Mouse (Mus musculus): ENCODE measurements around the gene Myh13.

The Myh13 gene

DNA sequence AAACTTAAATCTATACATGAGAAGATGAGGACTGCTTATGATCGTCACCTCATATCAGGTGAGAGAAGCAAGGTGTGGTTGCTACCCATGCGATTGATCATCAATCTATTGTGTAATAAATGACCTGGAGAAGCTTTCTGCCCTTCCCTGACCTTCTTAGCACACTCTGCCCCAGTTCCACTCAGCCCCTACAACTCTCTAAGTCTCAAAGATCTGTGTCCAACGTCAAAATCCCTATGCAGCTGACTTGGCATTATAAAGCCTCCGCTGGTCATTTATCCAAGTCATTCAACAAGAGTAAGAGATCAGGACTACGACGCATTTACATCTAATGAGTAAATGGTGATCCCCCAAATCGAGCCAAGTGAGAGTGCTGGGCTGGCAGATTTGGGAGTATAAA is at the start of gene Myh13:
Gene Myh13 (plus strand): TSS at position 301 of the 400 bp plus-strand sequence.
- no peak for DNase-seq (ENCODE audit: low spot score in 2 of 2)

DNA sequence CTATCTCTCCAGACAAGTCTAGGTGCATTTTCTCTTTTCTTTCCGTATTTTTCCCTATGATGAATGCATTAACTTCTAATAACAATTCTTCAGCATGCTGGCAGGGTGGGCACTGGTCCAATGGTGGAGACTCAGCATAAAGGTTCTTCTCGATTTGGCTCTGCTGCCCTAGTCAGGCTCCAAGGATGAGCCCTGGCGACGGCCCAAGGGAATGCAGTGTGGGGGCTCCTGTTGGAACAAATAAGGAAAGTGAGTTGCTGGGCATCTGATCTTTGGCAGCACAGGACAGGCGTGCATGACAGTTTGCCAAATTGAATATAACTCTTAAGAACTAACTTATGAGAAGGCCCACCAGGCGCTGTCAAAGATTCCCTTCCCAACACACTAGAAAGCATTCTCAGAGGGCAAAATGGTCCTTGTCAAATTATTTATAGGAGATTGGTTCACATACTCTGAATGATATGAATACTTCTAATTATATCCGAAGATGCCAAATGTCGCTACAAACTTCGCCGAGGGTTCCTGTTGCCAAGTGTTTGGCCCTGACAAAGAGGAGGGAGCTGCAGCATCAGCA is 44.8 kb upstream of the Myh13 start, which contains the start of gene Myh8:
Gene Myh8 (plus strand): TSS at position 524 of the 574 bp plus-strand sequence.
- no peak for DNase-seq (ENCODE audit: low spot score in 2 of 2)

DNA sequence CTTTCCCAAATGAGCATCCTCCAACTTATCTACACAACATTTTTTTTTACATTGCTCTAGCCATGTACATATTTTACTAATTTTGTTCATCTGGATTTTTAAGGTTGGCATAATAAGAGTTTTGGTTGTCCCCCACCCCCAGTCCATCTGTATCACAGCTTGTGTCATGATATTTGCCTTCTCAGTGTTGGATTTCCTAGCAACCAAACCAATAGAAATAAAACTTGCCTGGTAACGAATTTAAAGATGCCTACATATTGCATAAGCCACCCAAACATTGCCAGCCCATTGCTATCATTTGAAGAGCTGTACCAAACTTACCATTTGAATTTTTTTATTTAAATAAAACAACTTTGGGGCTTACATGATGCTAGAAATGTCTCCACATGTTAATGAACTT is 28.0 kb upstream of the Myh13 start:
- DNase-seq (ENCODE audit: low spot score in 2 of 2): peak; percentile 6 to 45

DNA sequence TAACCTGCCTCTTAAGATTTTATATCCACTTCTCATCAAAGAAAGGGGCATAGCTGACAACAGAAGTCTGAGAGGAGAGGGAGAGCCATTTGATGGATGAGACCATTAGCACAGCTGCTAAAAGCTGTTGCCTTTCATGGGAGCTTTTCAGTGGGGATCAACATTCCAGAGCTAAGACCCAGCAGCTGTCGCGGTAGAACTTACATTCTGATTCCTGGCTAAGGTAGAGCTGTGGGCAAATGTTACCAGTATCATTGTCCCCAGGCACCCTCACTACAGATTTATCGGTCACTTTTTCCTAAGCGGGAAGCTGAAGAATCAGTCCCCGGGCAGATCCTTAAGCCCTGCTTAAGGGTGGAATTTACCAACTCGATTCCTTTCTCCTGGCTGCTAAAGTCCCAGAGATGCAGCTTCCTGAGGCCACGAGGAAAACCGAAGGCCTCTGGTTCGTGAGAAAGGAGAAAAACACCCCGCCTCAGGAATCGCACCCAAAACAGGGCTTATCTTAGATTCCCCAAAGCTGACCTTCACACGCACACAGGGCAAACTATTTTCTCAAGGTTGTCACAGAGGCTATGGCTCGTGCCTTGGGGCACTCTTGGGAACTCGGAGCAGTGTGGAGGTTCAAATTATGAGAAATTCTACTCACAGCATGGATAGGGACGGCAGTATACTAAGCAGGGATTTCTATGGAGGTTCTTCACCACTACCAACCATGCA is 7.6 kb upstream of the Myh13 start:
- DNase-seq (ENCODE audit: low spot score in 2 of 2): no peak

DNA sequence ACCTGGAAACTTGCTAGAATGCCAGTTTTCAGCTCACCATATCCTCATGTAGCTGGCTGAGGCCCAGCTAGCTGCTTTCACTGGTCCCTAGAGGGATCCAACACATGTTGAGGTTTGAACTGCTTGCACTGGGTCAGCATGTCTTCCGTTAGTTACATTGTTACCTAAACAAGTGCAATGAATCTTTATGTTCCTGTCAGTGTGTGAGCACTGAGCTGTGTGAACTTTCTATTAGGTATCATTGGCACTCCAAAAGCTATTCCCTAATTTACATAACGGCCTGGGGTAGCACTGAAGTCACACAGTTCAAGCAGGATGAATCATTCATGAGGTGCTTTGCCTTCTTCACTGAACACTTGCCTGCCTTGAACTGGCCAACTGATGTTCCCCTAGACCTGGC is 5.1 kb downstream of the Myh13 start:
- no peak for DNase-seq (ENCODE audit: low spot score in 2 of 2)

DNA sequence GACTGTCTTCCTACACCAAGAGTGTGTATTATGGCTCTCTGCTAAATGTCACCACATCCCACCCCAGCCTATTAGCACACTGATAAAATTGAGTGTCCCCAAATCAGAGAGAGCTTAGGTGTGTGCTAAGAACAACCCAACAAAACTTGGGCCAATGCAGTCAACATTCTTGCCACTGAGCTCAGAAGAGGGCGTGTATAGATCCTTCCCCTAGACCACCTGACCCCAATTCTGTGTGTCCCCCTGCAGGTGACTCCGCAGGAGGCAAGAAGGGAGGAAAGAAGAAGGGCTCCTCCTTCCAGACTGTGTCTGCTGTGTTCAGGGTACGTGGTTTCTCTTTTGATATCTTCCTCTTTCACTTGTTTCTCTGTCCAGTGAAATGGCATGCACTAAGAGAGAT is 23.1 kb downstream of the Myh13 start:
- DNase-seq (ENCODE audit: low spot score in 2 of 2): no peak

DNA sequence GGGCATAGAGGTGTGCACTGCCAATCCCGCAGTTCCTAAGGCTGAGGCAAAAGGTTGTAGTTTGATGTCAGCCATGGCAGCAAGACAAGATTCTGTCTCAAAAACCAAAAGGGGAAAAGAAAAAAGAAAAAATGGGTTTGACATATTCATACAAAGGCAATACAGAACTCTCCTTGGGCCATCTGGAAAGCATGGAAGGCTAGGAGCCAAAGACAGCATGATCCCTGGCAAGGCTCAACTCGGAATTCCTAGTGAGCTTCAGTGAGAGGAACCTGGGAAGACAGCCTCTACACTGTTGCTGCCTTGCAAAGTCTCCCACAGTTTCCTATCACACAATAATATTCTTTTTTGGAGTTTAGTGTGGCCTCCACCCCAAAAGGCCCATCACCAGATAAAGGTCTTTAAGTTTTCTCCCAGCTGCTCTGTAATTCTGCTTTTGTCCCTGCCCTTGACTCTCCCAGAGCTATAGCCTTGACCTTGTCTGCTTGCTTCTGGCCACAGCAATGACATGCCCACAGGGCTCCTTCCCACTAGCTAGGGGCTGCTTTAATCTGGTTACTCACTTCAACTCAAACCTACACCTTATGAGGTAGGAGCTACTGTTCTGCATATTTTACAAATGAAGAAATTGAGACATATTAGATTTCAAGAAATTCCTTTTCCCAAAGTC is 23.9 kb downstream of the Myh13 start:
- DNase-seq (ENCODE audit: low spot score in 2 of 2): no peak

DNA sequence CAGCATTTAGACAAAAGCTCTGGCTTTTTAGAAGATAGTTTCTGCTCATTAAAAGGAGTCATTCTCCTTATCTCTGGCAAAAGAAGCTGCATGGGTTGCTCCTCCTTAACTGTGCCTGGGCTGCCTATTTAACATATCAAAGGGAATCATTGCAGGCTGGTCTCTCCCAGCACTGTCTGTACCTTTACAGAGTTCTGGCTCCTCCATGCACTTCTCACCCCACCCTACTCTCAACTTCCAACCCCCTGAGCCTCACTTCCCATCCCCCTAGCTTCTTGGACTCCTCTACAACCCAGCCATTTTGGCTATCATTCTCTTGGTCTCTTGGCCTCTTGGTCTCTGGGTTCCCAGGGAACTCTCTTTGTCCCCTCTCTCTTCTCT is 24.4 kb downstream of the Myh13 start:
- DNase-seq (ENCODE audit: low spot score in 2 of 2): no peak

DNA sequence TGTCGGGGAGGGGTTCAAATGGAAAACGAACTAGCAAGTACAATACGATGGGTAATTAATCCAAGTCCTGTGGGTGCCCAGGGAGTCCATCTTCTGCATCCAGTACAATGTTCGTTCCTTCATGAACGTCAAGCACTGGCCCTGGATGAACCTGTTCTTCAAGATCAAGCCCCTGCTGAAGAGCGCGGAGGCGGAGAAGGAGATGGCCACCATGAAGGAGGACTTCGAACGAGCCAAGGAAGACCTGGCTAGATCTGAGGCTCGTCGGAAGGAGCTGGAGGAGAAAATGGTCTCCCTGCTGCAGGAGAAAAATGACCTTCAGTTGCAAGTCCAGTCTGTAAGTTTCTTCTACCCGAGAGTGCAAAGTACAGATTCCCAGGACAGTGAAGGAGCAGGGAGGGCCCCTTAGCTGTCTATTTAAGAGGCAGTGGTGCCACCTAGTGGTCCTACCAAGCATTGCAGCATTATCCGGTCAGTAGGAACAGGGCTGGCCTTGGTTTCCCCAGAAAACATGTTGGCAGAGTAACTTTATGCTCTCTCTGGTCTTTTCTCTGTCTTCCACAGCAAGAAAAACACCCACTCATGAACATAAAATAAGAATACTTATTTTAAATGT is 28.8 kb downstream of the Myh13 start:
- peak; percentile 81 to 89 for DNase-seq (ENCODE audit: low spot score in 2 of 2)

DNA sequence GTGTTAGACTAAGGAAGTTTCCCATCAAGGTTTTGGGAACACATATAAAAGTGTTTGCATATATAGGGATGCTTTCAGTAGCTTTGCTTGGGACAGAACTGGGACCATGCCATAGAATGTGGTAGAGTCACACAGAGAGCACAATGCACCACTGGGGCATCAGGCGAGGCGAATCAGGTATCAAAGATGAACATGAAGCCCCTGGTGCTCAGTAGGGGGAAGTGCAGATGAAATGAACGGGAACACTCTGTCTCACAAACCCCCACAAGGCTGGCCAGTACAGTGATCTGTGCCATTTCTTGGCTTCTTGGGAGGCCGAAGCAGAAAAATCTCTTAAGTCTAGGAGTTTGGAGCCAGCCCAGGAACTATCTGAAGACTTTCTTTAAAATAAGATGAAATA is 31.6 kb downstream of the Myh13 start:
- no peak for DNase-seq (ENCODE audit: low spot score in 2 of 2)

DNA sequence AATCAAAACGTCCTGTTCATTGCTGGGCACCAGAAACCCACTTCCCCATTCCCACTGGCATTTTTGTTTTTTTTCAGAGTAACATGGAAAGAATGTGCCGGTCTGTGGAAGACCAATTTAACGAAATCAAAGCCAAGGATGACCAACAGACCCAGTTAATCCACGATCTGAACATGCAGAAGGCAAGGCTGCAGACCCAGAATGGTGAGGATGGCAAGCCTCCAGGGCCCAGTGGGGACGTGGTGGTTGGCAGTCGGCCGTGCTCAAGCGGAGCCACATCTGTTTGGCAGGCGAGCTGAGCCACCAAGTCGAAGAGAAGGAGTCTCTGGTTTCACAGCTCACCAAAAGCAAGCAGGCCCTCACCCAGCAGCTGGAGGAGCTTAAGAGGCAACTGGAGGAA is 36.6 kb downstream of the Myh13 start:
- no peak for DNase-seq (ENCODE audit: low spot score in 2 of 2)

DNA sequence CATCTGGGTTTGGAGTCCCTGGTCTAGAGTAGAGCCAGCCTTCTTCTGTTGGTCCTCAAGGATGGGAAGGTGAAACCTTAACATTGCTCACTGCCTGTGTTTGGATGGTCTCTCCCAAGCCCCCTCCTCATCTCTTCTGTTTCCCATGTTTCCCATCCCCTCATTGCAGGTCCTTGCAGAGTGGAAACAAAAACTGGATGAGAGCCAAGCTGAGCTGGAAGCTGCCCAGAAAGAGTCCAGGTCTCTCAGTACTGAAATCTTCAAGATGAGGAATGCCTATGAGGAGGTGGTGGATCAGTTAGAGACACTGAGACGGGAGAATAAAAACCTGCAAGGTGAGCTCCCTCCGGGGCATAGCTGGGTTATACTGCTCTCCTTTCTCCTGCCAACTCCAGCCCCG is 40.8 kb downstream of the Myh13 start:
- no peak for DNase-seq (ENCODE audit: low spot score in 2 of 2)

DNA sequence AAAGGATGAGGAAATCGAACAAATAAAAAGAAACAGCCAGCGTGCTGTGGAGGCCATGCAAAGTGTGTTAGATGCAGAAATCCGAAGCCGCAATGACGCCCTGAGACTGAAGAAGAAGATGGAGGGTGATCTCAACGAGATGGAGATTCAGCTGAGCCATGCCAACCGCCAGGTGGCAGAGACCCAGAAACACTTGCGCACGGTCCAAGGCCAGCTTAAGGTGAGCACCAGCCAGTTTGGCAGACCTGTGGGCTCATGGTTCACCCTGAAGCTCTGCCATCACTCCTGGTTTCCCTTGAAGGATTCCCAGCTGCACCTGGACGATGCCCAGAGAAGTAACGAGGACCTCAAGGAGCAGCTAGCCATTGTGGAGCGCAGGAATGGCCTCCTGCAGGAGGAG is 43.1 kb downstream of the Myh13 start:
- DNase-seq (ENCODE audit: low spot score in 2 of 2): no peak

DNA sequence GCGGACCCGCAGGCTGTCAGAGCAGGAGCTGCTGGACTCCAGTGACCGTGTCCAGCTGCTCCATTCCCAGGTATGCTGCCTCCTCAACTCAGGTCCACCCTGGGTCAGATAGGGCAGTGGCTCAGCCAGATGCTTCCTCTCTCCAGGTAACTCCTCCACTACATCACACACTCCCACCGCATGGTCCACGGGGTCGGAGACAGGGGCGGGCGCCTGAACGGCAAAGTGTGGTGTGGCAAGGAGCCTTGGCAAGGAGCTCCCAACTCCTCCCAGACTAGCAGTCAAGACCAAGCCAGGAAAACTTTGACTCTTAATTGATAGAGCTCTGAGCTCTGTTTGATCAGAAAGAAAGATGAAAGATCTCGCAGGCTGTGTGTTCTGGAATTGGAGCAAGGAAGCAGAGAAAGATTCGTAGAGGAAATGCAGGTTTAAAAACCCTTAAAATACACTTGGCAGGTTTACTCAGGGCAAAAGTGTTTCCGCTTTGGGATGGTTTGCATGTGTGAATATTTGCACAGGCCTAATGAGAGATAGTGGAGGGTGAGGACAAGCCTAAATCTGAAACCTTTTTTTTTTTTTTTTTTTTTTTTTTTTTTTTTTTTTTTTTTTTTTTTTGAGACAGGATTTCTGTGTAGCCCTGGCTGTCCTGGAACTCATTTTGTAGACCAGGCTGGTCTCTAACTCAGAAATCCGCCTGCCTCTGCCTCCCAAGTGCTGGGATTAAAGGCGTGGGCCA is 43.7 kb downstream of the Myh13 start:
- DNase-seq (ENCODE audit: low spot score in 2 of 2): no peak

DNA sequence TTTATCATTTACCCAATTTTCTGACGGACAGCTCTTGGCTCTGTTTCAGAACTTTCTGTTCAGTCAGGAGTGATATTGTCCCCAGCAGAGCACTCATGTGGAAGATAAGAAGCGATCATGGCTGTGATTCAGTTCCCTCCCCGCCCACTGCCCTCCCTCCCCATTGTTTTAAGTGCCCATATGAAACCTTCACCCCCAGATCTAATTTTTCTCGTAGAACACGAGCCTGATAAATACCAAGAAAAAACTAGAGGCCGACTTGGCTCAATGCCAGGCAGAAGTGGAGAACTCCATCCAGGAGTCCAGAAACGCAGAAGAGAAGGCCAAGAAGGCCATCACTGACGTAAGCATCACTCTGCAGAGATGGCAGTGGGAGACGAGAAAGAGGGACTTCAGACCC is 45.5 kb downstream of the Myh13 start:
- DNase-seq (ENCODE audit: low spot score in 2 of 2): no peak

DNA sequence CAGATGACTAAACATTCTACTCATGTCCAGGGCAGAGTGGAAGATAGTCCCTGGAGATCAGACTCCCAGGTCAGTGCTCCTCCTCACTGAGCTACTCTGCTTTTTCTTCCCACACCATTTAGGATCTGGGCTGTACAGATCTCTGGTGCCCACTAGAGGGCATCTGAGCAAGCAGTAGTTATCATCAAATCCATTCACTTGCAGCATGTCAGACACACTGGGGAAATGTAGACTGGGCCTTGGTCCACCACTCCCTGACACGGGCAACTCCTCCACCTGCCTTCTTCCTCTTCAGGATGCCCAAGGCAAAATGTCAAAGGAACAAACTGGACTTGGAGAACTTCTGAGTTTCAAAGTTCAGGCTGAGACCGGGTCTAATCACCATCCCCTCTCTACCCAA is 51.9 kb downstream of the Myh13 start:
- DNase-seq (ENCODE audit: low spot score in 2 of 2): peak in 1 of 2 experiments; percentile 39

DNA sequence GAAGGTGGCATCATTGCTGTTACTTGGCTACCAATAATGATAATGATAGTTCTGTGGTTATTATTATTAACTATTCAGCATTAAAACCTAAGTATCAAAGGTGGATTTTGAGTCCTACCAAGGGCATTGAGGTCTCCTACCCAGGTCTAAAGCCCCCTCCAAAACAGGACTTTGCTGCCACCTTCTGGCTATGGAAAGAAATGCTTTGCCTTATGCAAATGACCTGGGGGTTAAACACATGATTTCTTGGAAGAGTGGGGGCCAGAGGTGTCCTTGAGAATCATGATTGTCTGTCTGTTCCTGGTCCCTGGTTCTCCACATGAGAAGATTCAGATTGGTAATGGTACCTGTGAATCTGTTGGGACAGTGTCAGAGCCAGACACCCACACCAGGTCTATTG is 54.9 kb downstream of the Myh13 start:
- DNase-seq (ENCODE audit: low spot score in 2 of 2): no peak

DNA sequence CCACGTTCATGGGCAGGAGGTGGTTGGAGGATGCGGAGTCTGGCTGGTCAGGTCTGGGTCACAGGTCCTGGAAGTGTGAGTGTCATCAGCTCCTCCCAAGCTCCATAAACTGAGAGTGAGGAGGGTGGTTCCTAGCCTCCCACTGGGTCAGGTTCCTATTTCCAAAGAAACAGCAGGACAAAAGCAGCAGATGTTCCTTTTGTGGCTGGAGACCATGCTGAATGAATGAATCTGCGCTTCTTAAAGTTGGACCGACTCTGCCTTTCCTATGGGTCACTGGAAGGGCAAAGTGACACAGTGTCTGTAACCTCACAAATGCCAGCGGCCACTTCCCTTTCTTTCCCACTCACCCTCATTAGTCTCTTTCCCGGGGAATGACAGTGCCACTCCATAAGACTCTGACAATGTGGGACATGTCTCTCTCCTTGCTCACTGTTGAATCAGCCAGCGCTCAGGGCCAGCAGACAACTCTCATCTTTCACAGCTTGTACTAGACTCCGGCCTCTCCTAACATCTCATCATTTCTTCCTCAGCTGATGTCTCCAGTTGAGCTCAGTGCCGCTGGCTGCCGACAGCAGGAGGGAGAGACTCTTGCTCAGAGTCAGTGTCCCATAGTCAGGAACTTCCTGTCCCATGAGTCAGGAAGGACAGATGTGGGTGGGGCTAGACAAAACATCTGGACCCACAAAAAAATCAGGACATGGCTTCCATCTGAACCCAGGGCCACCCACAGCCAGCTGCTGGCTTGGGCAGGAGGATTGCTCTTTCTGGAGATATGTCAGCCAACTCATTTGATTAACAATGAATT is 58.4 kb downstream of the Myh13 start:
- DNase-seq (ENCODE audit: low spot score in 2 of 2): no peak

DNA sequence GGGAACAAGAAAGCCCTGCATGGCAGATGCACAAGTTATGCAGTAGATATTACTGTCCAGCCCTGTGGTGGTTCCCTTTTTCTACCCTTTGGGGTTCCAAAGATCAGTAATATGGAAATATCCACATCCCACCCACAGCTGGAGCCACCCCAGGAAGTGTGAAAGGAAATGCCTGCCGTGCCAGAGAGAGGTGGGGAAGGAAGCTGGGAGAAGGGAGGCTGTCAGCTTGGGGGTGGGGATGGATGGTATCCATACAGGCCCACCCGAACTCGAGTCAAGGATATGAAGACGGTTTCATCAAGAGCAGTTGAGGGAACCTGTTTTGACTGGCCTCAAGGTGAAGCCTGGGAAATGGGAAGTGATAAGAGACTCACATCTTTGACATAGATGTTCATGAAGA is 60.4 kb downstream of the Myh13 start:
- no peak for DNase-seq (ENCODE audit: low spot score in 2 of 2)

DNA sequence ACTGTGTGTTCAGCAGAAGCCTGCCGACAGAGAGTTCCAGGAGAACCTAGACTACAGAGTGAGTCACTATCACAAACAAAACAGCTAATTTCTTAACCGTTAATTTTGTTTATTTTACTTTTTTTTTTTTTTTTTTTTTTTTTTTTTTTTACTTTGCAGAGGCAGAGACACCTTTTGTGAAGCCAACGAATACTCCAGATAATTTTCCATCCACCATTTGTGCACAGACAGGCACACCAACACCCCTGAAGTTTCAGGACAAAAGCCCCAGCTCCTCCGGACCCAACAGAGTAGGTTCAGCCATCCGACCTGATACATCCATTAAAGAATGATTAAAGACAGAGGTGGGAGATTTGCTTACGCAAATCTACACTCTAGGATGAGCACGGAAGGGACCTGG is 63.2 kb downstream of the Myh13 start:
- no peak for DNase-seq (ENCODE audit: low spot score in 2 of 2)

DNA sequence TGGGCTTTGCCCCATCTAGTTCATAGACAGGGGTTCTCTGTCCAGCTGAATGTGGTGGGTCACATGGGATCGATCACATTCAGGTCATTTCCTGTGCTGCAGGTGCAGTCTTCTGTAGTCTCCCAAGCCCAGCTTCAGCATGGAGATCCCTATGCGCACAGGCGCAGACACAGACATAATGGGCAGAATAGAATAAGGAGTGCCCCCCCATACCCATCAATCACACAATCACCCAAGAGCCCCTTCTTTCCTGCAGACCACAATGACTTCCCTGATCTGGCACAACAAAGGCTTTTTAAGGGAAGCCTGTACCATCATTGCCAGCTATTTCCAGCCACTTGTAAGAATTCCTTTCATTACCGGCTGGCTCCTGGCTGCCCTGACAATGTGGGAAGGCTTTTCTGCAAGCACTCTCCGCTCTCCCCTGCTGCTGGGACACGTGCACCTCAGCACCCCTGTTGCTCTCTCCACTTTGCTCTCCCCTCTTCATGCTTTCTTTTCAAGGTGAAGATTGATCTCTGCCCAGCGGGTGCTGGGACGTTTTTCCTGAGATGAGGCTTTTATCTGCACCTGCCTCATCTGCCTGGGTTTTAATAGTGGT is 65.5 kb downstream of the Myh13 start:
- no peak for DNase-seq (ENCODE audit: low spot score in 2 of 2)
